Mouse (Mus musculus) gastrocnemius, postnatal 4 days (tissue): Measurements from ENCODE around the gene Relch. TPM values are rescaled to one million over a fixed set of nuclear protein-coding genes. Genes with fewer than 3 reads are reported as not detected.
A peak's percentile ranks its signal among the peaks of the same experiment; 100 is the strongest.
"Not testable (repeated sequence)": the region's sequence is repeated elsewhere in the genome, so short reads cannot be mapped to it uniquely, and the experiment has no call there.

Source experiments
- DNase-seq, 2 experiments: peaks; one replicate each; pipeline ENCODE4 v3.0.0; 2021 to 2022; ENCODE audit warnings: low spot score in 2 of 2, mixed read lengths in 2 of 2
- long read RNA-seq, 2 experiments: library from polyadenylated mRNA; stranded (forward); transcript quantifications; one replicate each; pipeline ENCODE4 v2.0.0; 2021
- total RNA-seq, 2 experiments: library from RNA; stranded (reverse); gene quantifications; 2 replicates each; pipeline ENCODE4 v1.2.3; 2021

Relch gene
- total RNA-seq: 10 to 100 TPM; 27.8 to 29.0 TPM
- long read RNA-seq, experiment 1, full-length matches to known transcripts: 3 of 11 reads
- long read RNA-seq, experiment 1, partial matches to known transcripts: 0 of 11 reads
- long read RNA-seq, experiment 1, other reads (novel, unspliced or antisense): 8 of 11 reads
- long read RNA-seq, experiment 2, full-length matches to known transcripts: 3 of 10 reads
- long read RNA-seq, experiment 2, partial matches to known transcripts: 3 of 10 reads
- long read RNA-seq, experiment 2, other reads (novel, unspliced or antisense): 4 of 10 reads

GRCm38 (mm10) chr1:105663171-105663961, at the start of gene Relch, which contains the start of gene Pign:
Gene Relch, plus strand, starts transcription at chr1:105663861.
Gene Pign, minus strand, starts transcription at chr1:105663677.
- DNase-seq: peak; percentile 94 to 98

DNA sequence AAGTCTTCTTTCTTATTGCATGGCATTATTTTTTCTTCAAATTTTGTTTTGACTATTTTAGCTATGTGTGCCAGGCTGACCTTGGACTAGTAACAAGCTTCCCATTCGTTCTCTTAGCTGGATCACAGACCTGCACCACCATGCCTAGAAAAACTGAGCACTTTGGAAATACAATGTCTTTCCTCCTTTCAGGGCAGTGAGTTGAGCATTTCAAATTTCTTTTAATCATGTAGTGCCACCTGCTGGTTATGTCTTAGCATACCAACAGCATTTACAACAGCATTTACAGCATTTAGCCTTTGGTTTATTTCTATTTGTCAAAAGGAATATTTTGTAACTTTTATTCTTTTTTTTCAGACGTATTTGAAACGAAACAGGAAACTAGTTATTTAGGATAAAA, 33.2 kb upstream of the Relch start:
- DNase-seq: no peak

DNA sequence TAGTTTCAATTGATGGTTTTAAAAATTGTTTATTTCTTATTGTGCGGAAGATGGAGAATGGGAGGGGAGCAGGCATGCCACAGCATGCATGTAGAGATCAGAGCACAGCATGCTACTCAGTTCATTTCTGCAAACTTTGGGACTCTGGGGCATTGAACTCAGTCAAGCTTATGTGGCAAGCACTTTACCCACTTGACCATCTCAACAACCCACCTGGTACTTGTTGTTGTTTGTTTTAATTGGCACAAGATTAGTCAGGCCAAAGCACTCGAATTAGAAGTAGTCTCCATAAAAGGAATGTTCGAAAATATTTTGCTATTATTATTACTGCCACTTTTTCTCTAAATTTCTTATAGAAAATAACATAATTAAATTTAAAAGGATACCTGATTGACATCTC, 19.6 kb upstream of the Relch start:
- DNase-seq: no peak

- no peak for DNase-seq
Observed at GRCm38 (mm10) chr1:105650650-105651049, 13.0 kb upstream of the Relch start.

GRCm38 (mm10) chr1:105653981-105654380, 9.7 kb upstream of the Relch start:
- no peak for DNase-seq

GRCm38 (mm10) chr1:105660015-105660414, 3.6 kb upstream of the Relch start:
- DNase-seq: no peak

DNA sequence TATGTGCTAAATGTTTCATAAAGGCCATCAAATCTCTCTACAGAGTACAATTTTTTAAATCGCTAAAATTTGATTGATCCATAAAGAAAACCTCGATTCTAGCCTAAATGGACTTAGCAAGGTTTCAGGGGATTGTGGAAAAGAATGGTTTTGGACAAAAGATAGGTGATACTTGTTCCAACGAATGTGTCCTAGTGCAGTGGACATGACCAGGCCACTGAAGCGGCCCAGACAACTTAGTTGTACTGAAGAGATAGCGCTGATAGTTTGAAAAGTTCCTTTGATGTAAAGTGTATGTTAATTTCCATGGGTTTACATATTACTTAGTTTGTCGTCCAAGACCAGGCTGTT, 866 bp upstream of the Relch start:
- DNase-seq: no peak

- no peak for DNase-seq
Observed at GRCm38 (mm10) chr1:105663962-105664812, 526 bp downstream of the Relch start.

DNA sequence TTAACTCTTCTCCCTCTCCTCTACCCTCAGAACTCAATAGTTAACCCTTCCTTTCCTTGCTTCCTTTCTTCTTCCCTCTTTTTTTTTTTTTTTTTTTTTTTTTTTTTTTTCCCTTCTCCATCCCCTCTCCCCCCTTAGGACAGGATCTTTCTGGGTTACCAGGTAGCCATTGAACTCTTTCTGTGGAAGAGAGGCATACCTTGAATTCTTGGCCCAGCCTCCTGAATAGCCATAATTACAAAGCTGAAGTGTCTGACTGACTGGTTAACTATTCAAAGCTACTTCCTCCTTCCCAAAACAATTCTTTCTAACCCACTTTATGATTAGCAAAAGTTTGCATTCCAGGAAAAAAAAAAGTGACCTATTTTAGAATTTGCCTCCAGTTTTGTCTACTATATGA, 6.0 kb downstream of the Relch start:
- DNase-seq: no peak

DNA sequence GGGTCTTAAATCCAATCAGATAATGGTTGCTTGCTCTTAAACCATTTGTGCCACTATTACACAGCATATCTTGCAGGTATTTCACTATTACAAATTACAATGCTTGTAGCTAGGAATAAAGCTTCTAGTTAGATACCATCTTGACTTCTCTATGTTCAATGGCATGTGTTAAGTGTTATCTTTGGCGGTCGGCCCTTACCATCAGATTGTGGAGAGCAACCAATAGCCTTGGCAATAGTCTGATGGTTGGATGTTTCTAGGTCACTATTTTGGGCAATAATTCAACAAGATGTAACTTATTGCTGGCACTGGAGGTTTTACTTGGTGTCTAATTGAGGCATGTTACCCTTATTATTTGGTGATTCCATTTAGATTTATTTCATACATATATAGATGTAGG, 11.1 kb downstream of the Relch start:
- no peak for DNase-seq

DNA sequence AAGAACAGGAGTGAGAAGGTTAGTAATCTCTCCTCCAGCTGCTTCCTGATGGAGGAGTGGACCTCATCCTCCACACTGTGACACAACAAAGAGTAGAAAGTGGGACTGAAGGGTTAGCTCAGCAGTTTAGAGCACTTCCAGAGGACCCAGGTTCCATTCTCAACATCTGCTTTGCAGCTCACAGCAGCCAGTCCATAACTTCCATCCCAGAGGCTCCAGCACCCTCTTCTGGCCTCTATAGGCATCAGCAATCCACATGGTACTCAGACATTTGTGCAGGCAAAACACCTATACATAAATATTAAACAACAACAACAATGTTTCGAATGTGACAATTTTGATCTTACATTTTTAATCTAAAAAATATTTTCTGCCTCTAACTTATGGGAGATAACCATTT, 16.9 kb downstream of the Relch start:
- no peak for DNase-seq

- no peak for DNase-seq
Observed at GRCm38 (mm10) chr1:105685501-105685900, 21.8 kb downstream of the Relch start.

GRCm38 (mm10) chr1:105695581-105695980, 31.9 kb downstream of the Relch start:
- DNase-seq: no peak

DNA sequence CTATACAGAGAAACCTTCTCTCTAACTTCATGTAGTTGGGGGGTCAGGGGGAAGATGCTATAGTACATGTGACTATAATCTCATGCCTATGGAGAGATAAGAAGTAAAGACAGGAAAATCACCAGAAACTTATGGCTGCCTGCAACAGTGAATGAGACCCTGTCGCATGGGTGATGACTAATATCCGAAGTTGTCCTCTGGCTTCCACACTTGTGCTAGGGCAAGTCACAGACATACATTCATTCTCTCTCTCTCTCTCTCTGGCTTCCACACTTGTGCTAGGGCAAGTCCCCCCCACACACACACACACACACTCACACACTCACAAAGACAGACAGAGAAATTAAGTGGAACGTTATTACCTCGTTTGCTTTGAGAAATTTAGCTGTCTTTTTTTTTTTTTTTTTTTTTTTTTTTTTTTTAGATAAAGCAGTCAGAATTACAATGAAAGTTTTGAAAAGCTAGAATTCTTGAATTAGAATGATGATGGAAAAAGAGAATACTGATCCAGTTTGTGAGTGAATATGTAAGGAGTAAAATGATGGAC, 37.4 kb downstream of the Relch start:
- DNase-seq: no peak

- no peak for DNase-seq
Observed at GRCm38 (mm10) chr1:105709415-105709814, 45.8 kb downstream of the Relch start.

DNA sequence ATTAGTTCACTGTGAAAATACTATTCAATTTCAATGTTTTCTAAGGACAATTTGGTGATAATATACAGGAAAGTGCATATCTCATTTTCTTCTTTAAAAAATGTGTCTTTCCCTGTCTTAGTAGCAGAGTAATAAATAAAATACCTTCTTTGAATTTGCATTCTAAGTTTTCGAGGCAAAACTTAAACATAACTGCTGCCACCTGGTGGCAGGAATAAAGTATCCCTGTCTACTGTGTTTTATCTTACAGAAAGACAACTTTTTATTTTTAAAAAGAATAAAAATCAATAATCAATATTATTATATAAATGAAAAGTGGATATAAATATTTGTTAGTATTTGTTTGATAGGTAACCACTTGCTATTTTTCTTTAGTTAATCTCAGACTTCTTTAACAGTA, 47.6 kb downstream of the Relch start:
- no peak for DNase-seq

GRCm38 (mm10) chr1:105712822-105713221, 49.2 kb downstream of the Relch start:
- DNase-seq: no peak

DNA sequence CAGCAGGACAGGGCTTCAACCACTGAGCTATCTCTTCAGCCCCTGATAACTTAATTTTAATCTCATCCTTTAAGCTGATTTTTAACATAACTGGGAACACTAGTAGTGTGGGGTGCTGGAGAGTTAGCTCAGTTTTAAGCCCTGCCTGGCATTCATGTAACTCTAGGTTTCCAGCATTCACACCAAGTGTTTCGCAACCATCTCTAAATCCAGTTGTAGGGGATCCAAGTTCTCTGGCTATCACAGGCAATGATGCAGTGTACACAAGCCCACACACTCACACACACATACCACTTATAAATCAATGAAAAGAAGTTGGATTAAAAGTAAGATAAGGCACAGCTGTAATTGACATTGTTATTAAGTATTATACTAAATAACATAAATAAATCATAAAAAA, 54.7 kb downstream of the Relch start:
- DNase-seq: no peak

DNA sequence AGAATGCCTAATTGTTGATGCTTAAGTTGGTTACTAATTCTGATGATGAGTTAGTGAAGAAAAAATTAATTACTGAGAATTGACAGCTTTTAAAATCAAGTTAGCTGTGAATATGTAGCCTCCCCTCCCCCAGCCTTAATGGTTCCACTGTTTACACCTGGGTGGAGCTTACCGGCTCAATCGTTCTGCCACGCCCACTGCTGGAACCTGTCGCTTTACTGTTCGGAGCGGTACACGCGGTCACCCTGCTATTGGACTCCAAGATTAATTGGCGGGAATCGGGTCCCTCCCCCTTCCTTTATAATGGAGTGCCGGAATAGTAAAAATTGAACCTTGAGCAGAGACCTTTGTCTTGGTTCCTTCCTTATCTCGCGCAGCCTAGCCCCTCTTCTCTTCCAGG, 65.6 kb downstream of the Relch start:
- DNase-seq: not testable (repeated sequence)

DNA sequence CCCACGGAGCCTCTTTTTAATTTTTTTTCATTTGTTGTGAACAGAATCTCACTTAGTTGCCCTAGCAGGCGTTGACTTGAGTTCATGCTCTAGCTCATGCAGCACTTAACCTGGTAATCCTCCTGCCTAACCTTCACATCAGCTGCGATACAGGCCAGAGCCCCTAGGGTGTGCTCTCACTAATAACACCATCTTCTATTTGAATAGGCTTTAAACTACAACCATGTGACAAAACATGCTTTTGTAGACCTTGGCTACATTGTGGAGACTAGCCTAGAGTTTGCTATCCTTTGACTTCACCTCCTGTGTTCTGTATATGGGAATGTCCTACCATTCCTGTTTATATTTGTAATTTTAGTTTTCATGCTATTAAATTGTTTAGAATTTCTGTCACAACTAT, 71.7 kb downstream of the Relch start:
- no peak for DNase-seq

DNA sequence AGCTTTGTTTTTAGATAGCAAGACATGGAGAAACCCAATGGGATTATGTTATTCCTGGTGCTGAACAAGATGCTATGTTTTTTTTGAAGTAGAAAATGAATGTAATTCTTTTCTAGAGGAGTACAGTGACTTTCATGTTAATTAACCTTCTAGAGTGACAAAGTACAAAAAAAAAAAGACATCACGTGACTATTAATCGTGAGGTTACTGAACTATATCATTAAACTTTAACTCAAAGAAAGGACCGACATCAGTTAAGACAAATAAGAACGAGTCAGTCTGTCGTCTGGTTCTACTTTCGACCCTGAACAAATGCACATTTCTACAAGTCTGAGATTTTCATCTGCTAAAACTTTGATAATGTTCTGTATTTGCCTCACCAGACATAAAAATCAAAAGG, 74.7 kb downstream of the Relch start:
- no peak for DNase-seq

DNA sequence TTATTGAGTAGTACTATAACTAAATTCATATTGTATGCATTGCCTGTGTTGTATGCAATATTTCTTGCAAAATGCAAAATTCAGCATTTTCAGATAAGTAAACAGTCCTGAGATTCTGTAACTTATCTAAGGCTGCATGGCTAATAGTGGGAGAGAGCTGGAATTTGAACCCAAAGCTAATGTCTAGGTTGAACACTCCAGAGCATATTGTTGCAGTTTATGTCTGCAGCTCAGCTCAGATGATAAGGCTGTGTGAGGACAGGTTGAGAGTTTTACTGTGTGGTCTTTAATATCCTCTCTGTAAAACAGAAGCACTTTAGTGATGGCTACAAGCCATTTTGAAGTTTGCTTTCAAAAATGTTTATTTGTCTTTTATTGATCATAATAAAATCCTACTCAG, 75.8 kb downstream of the Relch start:
- DNase-seq: no peak
